Mouse (Mus musculus): ENCODE measurements around the gene Ly6g6e.
A peak's percentile ranks its signal among the peaks of the same experiment; 100 is the strongest.

The Ly6g6e gene

GRCm38 (mm10) chr17:35049561-35050016 is 27.1 kb upstream of the Ly6g6e start, which contains the start of gene Clic1:
Gene Clic1 (plus strand): TSS chr17:35049966.
- DNase-seq (ENCODE audit: low read depth) = no peak

GRCm38 (mm10) chr17:35050126-35050750 is 26.5 kb upstream of the Ly6g6e start:
- no peak for DNase-seq (ENCODE audit: low read depth)

- peak; percentile 56 for DNase-seq (ENCODE audit: low read depth)
Measured at GRCm38 (mm10) chr17:35051156-35052086, 25.3 kb upstream of the Ly6g6e start.

DNA sequence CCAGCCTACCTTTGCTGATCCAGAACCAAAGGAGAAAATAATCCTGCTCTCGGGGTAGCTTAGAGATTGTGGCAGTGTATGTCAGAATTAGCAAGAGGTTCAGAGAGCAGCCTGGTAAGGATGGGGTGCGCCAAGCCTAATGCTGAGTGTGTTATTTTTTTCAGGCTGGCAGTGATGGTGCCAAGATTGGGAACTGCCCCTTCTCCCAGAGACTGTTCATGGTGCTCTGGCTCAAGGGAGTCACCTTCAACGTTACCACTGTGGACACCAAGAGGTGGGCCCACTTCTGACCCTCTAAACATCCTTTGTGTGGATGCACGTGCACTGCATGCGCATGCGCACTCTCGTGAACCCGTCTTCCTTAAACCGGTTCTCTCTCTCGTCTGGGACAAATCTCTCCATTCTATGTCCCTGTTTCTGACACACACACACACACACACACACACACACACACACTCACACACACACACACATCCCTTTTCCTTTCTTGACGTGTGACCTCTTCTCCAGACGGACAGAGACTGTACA is 24.4 kb upstream of the Ly6g6e start:
- DNase-seq (ENCODE audit: low read depth) = no peak

DNA sequence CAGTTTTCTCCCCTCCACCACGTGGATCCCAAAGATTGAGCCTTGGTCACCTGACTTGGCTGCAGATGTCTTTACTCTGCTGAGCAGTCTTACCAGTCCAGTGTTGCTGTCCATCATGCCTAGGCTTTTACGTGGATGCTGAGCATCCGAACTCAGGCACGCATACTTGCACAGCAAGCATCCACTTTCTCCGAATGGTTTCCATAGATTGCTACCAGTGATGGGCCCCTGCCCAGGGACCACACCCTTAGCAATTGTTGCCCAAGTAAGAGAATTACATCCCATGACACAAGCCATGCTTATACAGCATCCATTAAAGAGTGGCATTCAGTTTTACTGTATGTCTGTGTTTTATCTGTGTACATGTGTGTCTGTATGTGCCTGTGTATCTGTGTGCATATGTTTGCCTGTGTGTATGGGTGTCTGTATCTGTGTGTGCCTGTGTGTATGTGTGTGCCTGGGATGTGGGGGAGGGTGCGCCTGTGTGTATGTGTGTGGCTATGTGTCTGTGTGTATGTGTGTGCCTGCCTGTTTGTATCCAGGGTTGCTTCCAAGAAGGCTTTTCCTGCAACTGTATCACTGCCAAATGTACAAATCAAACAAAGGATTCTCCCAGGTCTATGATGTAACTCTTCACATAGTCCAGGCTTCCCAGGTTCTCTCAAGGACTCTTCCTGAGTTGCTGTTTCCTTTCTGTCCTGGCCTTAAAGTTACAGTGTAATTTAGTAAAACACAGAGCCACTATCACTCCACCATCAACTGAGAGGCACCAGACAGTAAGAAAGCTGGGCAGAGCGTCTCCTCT is 20.8 kb upstream of the Ly6g6e start:
- DNase-seq (ENCODE audit: low read depth) = no peak

GRCm38 (mm10) chr17:35057090-35057489 is 19.6 kb upstream of the Ly6g6e start:
- DNase-seq (ENCODE audit: low read depth) = no peak

- DNase-seq (ENCODE audit: low read depth) = no peak
Measured at GRCm38 (mm10) chr17:35058316-35058715, 18.4 kb upstream of the Ly6g6e start.

GRCm38 (mm10) chr17:35058911-35059892 is 17.5 kb upstream of the Ly6g6e start, which contains the start of gene Ddah2:
Gene Ddah2 (plus strand): TSS chr17:35059035.
- peak; percentile 57 for DNase-seq (ENCODE audit: low read depth)

DNA sequence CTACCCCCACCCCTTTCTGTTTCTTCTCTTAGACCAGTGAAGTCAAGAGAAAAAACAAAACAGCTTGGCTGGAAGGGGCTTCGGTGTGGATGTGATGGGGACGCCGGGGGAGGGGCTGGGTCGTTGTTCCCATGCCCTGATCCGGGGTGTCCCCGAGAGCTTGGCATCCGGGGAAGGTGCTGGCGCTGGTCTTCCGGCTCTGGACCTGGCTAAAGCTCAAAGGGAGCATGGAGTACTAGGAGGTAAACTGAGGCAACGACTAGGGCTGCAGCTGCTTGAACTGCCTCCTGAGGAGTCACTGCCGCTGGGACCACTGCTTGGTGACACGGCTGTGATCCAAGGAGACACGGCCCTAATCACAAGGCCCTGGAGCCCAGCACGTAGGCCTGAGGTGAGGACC is 16.6 kb upstream of the Ly6g6e start:
- no peak for DNase-seq (ENCODE audit: low read depth)

GRCm38 (mm10) chr17:35060737-35061297 is 15.9 kb upstream of the Ly6g6e start:
- no peak for DNase-seq (ENCODE audit: low read depth)

DNA sequence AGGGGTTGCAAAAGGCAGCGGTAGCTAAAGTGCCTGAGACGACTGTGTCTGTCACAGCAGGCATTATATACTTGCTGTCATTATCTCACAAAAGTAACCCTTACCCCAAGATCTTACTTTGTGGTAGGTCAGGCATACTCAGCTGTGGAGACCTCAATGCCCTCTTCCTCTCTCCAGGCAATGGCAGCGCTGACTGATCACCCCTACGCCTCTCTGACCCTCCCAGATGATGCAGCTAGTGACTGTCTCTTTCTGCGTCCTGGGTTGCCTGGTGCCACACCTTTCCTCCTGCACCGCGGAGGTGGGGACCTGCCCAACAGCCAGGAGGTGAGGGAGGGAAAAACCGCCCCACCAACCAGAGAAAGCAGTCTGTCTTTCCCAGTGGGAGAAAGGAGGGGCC is 15.4 kb upstream of the Ly6g6e start:
- DNase-seq (ENCODE audit: low read depth) = no peak

- no peak for DNase-seq (ENCODE audit: low read depth)
Measured at GRCm38 (mm10) chr17:35063466-35063865, 13.2 kb upstream of the Ly6g6e start.

DNA sequence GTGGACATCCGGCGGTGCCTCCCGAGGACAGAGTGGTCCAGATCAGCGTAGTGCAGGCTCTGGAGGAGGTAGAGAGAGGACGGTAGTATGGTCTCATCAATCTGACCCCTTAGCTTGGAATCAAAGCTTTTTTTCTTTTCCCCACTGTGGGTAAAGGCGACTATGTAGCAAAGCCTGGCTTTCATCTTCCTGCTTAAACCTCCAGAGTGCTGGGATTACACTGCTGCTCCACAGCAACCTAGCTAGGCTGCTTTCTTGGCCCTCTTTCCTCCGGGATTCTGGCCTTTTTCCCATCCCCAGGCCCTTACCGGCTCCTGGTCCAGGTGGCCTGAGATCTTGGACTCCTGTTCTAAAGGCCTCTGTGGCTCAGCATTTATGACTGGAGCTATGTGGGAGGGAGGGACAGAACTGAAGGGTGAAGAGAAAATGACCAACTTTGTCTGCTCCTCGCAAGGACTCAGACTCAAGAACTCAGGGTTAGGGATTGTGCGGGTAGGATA is 12.3 kb upstream of the Ly6g6e start:
- DNase-seq (ENCODE audit: low read depth) = no peak

GRCm38 (mm10) chr17:35064951-35065947 is 11.5 kb upstream of the Ly6g6e start, which contains the start of gene Ly6g6c:
Gene Ly6g6c (plus strand): TSS chr17:35065388.
- no peak for DNase-seq (ENCODE audit: low read depth)

DNA sequence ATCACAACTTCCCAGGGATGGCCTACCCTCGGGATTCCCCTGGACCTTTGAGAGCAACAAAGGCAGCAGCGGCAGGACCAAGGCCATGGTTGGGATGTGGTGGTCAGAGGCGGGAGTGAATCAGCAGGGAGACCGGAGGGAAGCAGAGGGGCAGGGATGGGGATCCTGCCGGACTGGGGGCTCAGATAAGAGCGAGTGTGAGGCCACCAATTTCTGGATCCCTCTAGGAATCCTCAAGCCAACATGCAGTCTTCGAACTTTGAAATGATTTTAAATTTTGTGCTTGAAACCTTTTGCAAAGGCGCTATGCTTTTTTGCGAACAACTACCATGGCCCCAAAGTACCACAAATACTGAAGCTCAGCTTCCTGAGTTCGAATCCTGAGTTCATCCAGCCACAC is 10.6 kb upstream of the Ly6g6e start, which contains the start of gene Mpig6b:
Gene Mpig6b, minus strand, starts transcription at position 101 of the 400 bp plus-strand sequence.
- no peak for DNase-seq (ENCODE audit: low read depth)

GRCm38 (mm10) chr17:35068213-35068914 is 8.3 kb upstream of the Ly6g6e start:
- DNase-seq (ENCODE audit: low read depth) = no peak

GRCm38 (mm10) chr17:35070556-35071229 is 6.0 kb upstream of the Ly6g6e start:
- DNase-seq (ENCODE audit: low read depth) = no peak

DNA sequence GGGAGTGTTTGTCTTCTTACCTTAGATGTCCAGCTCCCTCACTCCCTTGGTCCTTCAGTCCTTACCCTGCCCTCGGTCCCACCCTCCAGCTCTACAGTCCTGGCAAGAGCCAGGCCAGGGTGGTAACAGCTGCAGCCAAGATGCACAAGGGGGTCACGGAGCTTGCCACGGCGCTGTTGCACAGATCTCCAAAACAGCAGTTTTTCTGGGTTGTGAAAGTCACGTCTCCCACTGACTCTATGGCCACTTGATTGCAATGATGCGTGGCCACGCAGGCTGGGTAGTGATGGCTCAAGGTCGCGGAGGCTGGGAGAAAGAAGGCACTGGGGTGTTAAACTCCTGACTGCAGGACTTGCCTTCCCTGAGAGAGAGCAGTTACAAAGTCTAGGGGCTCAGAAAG is 5.2 kb upstream of the Ly6g6e start:
- no peak for DNase-seq (ENCODE audit: low read depth)
